Mouse (Mus musculus) CH12.LX (cell line): Measurements from ENCODE around the gene C1qc. TPM values are rescaled to one million over a fixed set of nuclear protein-coding genes. Genes with fewer than 3 reads are reported as not detected.

Experiments
- DNase-seq: peaks from one replicate; pipeline ENCODE4 v3.0.0-alpha.2; 2013; ENCODE audit errors: extremely low read depth
- H3K27ac ChIP-seq: 2 replicates; pipeline ENCODE4 v1.5.1; 2012; ENCODE audit warnings: low read depth, mild to moderate bottlenecking, control low read depth, moderate library complexity; ENCODE audit not compliant: insufficient read depth
- H3K27me3 ChIP-seq: replicated peaks from 2 replicates; pipeline ENCODE3; 2012; ENCODE audit warnings: inconsistent platforms
- H3K36me3 ChIP-seq, 2 experiments: replicated peaks in 1 of 2; 2 replicates each; pipeline versions ENCODE3 to v1.6.1; 2012; ENCODE audit warnings: inconsistent platforms in 1 of 2, low read length in 1 of 2, mild to moderate bottlenecking in 1 of 2, mixed read lengths in 1 of 2, moderate library complexity in 1 of 2; ENCODE audit not compliant: control insufficient read depth in 1 of 2, insufficient read depth in 1 of 2
- H3K4me1 ChIP-seq, 2 experiments: 2 replicates each; pipeline ENCODE4 v1.6.1; 2012; ENCODE audit warnings: inconsistent platforms in 1 of 2, moderate library complexity in 1 of 2; ENCODE audit not compliant: insufficient read depth in 2 of 2, control insufficient read depth in 1 of 2
- H3K4me2 ChIP-seq: 2 replicates; pipeline ENCODE4 v1.6.1; 2012; ENCODE audit warnings: low read depth, mild to moderate bottlenecking, control low read depth; ENCODE audit not compliant: poor library complexity, insufficient read depth, severe bottlenecking
- H3K4me3 ChIP-seq, 3 experiments: fragments of 150-350 bp in 1 of 3; sonication (generic) in 1 of 3; replicated peaks in 1 of 3; 2 replicates each; pipeline versions ENCODE3 to v1.5.1; 2011 to 2012; ENCODE audit warnings: low read depth in 2 of 3, low read length in 2 of 3, mild to moderate bottlenecking in 2 of 3, moderate library complexity in 2 of 3, control low read depth in 1 of 3, improper control_type of control experiment in 1 of 3, inconsistent platforms in 1 of 3, mixed read lengths in 1 of 3; ENCODE audit not compliant: poor library complexity in 1 of 3
- H3K79me2 ChIP-seq: replicated peaks from 2 replicates; pipeline ENCODE4 v1.6.1; 2012; ENCODE audit warnings: mild to moderate bottlenecking, moderate library complexity; ENCODE audit not compliant: control insufficient read depth, poor library complexity, insufficient read depth, severe bottlenecking; ENCODE audit errors: extremely low read depth
- H3K9ac ChIP-seq: 2 replicates; pipeline ENCODE4 v1.6.1; 2012; ENCODE audit warnings: low read depth, mild to moderate bottlenecking, control low read depth, moderate library complexity; ENCODE audit not compliant: insufficient read depth
- H3K9me3 ChIP-seq: replicated peaks from 2 replicates; pipeline ENCODE3; 2012; ENCODE audit warnings: low read length, inconsistent platforms, mixed read lengths
- BHLHE40 ChIP-seq: IDR thresholded peaks from 2 replicates; pipeline ENCODE4 v1.6.1; 2011; ENCODE audit warnings: mild to moderate bottlenecking, low read depth, low read length, improper control_type of control experiment
- CHD1 ChIP-seq: IDR thresholded peaks from 2 replicates; pipeline ENCODE4 v1.6.1; 2012; ENCODE audit warnings: low read depth, low read length, improper control_type of control experiment, inconsistent platforms
- CTCF ChIP-seq, 2 experiments: IDR thresholded peaks in 1 of 2; conservative IDR thresholded peaks in 1 of 2; 2 replicates each; pipeline ENCODE4 v1.5.1; 2011 to 2012; ENCODE audit warnings: low read depth in 2 of 2, low read length in 2 of 2, improper control_type of control experiment in 1 of 2, inconsistent platforms in 1 of 2, mild to moderate bottlenecking in 1 of 2, moderate library complexity in 1 of 2
- ELF1 ChIP-seq: IDR thresholded peaks from 2 replicates; pipeline ENCODE4 v1.6.1; 2014; ENCODE audit warnings: low read depth, mild to moderate bottlenecking, inconsistent platforms, low read length, improper control_type of control experiment
- EP300 ChIP-seq: IDR thresholded peaks from 2 replicates; pipeline ENCODE4 v1.6.1; 2011; ENCODE audit warnings: low read length, improper control_type of control experiment
- ETS1 ChIP-seq: conservative IDR thresholded peaks from 2 replicates; pipeline ENCODE4 v1.6.1; 2012; ENCODE audit warnings: low read depth, mild to moderate bottlenecking, inconsistent platforms, low read length, improper control_type of control experiment, moderate library complexity
- IRF4 ChIP-seq: IDR thresholded peaks from 2 replicates; pipeline ENCODE4 v1.6.1; 2014; ENCODE audit warnings: low read depth, mild to moderate bottlenecking, inconsistent platforms, low read length, improper control_type of control experiment
- JUND ChIP-seq: conservative IDR thresholded peaks from 2 replicates; pipeline ENCODE4 v1.6.1; 2011; ENCODE audit warnings: low read depth, low read length, improper control_type of control experiment
- MAFK ChIP-seq: IDR thresholded peaks from 2 replicates; pipeline ENCODE4 v1.6.1; 2011; ENCODE audit warnings: low read length, improper control_type of control experiment; ENCODE audit not compliant: insufficient replicate concordance
- MAZ ChIP-seq: IDR thresholded peaks from 2 replicates; pipeline ENCODE4 v1.6.1; 2012; ENCODE audit warnings: low read depth, mild to moderate bottlenecking, inconsistent platforms, low read length, improper control_type of control experiment, moderate library complexity
- MXI1 ChIP-seq: IDR thresholded peaks from 2 replicates; pipeline ENCODE4 v1.6.1; 2011; ENCODE audit warnings: mild to moderate bottlenecking, low read depth, low read length, improper control_type of control experiment
- POLR2A ChIP-seq: IDR thresholded peaks from 2 replicates; pipeline ENCODE4 v1.6.1; 2011; ENCODE audit warnings: low read depth, mild to moderate bottlenecking, improper control_type of control experiment, low read length
- SIN3A ChIP-seq: IDR thresholded peaks from 2 replicates; pipeline ENCODE4 v1.6.1; 2012; ENCODE audit warnings: low read length, improper control_type of control experiment, inconsistent platforms
- TCF12 ChIP-seq: IDR thresholded peaks from 2 replicates; pipeline ENCODE4 v1.6.1; 2014; ENCODE audit warnings: low read depth, mild to moderate bottlenecking, inconsistent platforms, low read length, improper control_type of control experiment
- UBTF ChIP-seq: IDR thresholded peaks from 2 replicates; pipeline ENCODE4 v1.6.1; 2012; ENCODE audit warnings: low read depth, mild to moderate bottlenecking, inconsistent platforms, low read length, improper control_type of control experiment, moderate library complexity
- ZMIZ1 ChIP-seq: IDR thresholded peaks from 2 replicates; pipeline ENCODE4 v1.6.1; 2012; ENCODE audit warnings: low read depth, mild to moderate bottlenecking, inconsistent platforms, low read length, improper control_type of control experiment
- ZNF384 ChIP-seq: IDR thresholded peaks from 2 replicates; pipeline ENCODE4 v1.6.1; 2012; ENCODE audit warnings: low read depth, low read length, improper control_type of control experiment, inconsistent platforms
- dilution Hi-C: fragments of 300-500 bp; cut with MboI; formaldehyde crosslinking; loops from 2 replicates; pipeline ENCODE4 v1.14.3; 2020; ENCODE audit warnings: low sequenced_read_pairs; ENCODE audit not compliant: extremely low pct_unique_long_range_greater_than_20kb, extremely low pct_ligation_motif_present
- in situ Hi-C: fragments of 300-500 bp; cut with MboI; formaldehyde crosslinking; loops from 3 replicates; pipeline ENCODE4 v1.14.3; 2019; ENCODE audit warnings: low sequenced_read_pairs, low pct_ligation_motif_present, low pct_unique_long_range_greater_than_20kb, mixed read lengths
- polyA plus RNA-seq: library from polyadenylated mRNA; unstranded; fragments of >175 nt; gene quantifications from 2 replicates; pipeline ENCODE4 v1.2.1, GENCODE M21; 2012; ENCODE audit warnings: low read depth; ENCODE audit not compliant: insufficient read length
- total RNA-seq, 2 experiments: library from RNA; depleted of rRNA; stranded (reverse); fragments of 300-350 nt in 1 of 2; fragments of >200 nt in 1 of 2; gene quantifications; 2 replicates each; pipeline ENCODE4 v1.2.3; 2012 to 2014

Gene C1qc
- total and polyA plus RNA-seq, 3 experiments = not detected

DNA sequence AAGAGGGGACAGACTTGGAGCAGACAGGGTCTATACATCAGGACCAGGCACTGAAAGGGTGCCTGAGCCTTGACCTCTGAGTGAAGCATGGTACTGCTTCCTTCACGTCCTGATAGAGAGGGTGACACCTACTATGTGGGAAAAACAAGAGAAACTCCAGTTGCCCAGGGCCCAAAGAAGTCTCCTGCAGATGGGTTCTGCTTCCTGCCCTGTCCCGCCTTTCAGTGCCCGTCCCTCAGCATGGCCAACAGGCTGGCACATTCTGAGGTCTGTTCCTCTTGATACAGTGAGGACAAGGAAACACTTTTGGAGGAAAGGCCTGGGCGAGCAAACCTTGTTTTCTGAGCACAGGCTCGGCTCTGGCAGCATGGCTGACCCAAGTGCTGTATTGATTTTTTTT, 5.2 kb downstream of the C1qc start:
- no peaks in the 10 kb centered on the region for H3K79me2 ChIP-seq
- no peaks in the 10 kb centered on the region for H3K36me3 ChIP-seq
- in situ Hi-C loops = no loop called here
- no peak overlapping the region for H3K9ac ChIP-seq
- DNase-seq = no peak
- dilution Hi-C loops = no loop called here
- no peak overlapping the region for H3K27ac ChIP-seq
- no peaks in the 10 kb centered on the region for H3K9me3 ChIP-seq
- peaks cover 10 to 14% of the 10 kb centered on the region in 2 experiments; a peak in 3 of 4 replicates for H3K4me1 ChIP-seq
- TF ChIP-seq CTCF (conservative IDR thresholded peaks at IDR 0.05 in 1 of 2, IDR thresholded peaks at IDR 0.05 in 1 of 2; ENCODE audit: low read depth in 2 of 2, low read length in 2 of 2) (no peak), CHD1 (no peak), SIN3A (no peak), MAZ (no peak)
- no peak overlapping the region for H3K4me3 ChIP-seq
- peaks cover 94% of the 10 kb centered on the region for H3K27me3 ChIP-seq
- H3K4me2 ChIP-seq = no peak overlapping the region

DNA sequence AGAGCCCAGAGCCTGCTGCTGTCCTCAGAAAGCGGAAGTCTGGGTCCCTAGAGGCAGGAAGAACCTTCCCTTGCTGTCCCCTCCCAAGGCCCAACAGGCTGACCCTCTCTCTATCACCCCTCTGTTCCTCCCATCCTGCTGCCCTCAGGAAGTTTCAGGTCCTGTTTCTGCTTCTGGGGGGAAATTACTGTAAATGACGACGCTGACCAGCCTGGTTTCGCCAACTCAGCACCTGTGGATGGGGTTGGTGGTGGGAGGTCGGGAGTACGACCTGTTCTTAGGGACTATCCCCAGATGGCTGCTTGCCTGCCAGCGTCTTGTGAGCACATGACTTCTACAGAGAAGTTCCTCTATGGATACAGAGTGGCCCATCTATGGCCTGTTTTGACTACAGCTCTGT, 6.8 kb downstream of the C1qc start, which contains the start of gene C1qb:
C1qb (minus strand) TSS at position 87 of the 400 bp plus-strand sequence.
- no peaks in the 10 kb centered on the region for H3K9me3 ChIP-seq
- no peak within 1 kb of the TSS for H3K9ac ChIP-seq
- TF ChIP-seq BHLHE40 (peak; percentile 55), EP300 (peak; percentile 56; the same call in 1 of the 2 replicates), MAZ (0 out of 2 replicates have a peak, but pooled peaks have one; percentile 13), JUND (no peak), ZMIZ1 (no peak), UBTF (no peak), ETS1 (peak; percentile 39), POLR2A (no peak), MAFK (peak; percentile 94), TCF12 (0 out of 2 replicates have a peak, but pooled peaks have one; percentile 22), ELF1 (0 out of 2 replicates have a peak, but pooled peaks have one; percentile 7), MXI1 (no peak), IRF4 (peak; percentile 51; the same call in 1 of the 2 replicates), ZNF384 (no peak)
- dilution Hi-C loops = no loop called here
- peaks cover 92% of the 10 kb centered on the region for H3K27me3 ChIP-seq
- no peak within 1 kb of the TSS for H3K27ac ChIP-seq
- no peak within 1 kb of the TSS for H3K4me2 ChIP-seq
- no peaks in the 10 kb centered on the region for H3K36me3 ChIP-seq
- H3K4me1 ChIP-seq = peaks cover 10 to 14% of the 10 kb centered on the region in 2 experiments; a peak in 3 of 4 replicates
- in situ Hi-C loops = no loop called here
- no peak within 1 kb of the TSS for H3K4me3 ChIP-seq
- DNase-seq = no peak
- no peaks in the 10 kb centered on the region for H3K79me2 ChIP-seq
